Mouse (Mus musculus) stomach, postnatal 0 days (tissue): Measurements from ENCODE around the gene Frmd4b.

Experiments used
- CTCF ChIP-seq: IDR thresholded peaks from 2 replicates; pipeline ENCODE4 v1.5.1; 2016; ENCODE audit warnings: antibody characterized with exemption, low read depth, mild to moderate bottlenecking, moderate library complexity
- EP300 ChIP-seq: optimal IDR thresholded peaks from 2 replicates; pipeline ENCODE3; 2016; ENCODE audit warnings: antibody characterized with exemption

GRCm38 (mm10) chr6:97485886-97486386 is 131.4 kb downstream of the Frmd4b start:
- TF ChIP-seq CTCF (no peak), EP300 (no peak)
